Mouse (Mus musculus): Measurements from ENCODE around the gene Rnaseh1. TPM values are rescaled to one million over a fixed set of nuclear protein-coding genes. Genes with fewer than 3 reads are reported as not detected.

Gene Rnaseh1
- polyA plus RNA-seq, 1 experiment = 14.9 TPM

DNA sequence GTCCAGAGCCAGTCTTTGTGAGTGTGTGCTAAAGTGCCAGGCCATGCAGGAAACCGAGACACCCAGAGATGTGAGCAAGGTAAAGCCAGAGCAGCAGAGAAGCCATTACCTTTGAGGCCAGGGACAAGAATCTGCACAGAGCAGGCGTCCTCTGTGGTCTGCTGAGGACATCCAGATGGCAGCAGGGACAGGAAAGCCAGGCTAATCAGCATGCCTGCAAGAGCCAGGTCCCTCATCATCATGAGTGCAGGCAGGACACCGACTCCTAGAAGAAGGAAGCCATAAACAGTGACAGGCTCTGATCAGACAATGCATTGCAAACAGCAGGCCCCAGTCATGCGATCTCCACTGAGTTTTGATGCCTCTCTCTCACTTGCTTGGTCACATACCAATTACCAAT, 32.1 kb upstream of the Rnaseh1 start:
- no peaks in the 10 kb centered on the region for H3K36me3 ChIP-seq (ENCODE audit: control insufficient read depth, insufficient read depth, low read length)
- no peak overlapping the region for H3K4me3 ChIP-seq (ENCODE audit: control insufficient read depth, insufficient read depth, low read length)
- no peak for DNase-seq
- TF ChIP-seq POLR2A (IDR thresholded peaks at IDR 0.05; ENCODE audit: control insufficient read depth, extremely low read depth, insufficient read depth, low read length, poor library complexity) = no peak
- no peak for TF ChIP-seq CTCF (IDR thresholded peaks at IDR 0.05; ENCODE audit: borderline replicate concordance, control insufficient read depth, extremely low read depth, insufficient read depth, low read length, poor library complexity)
- H3K27ac ChIP-seq (ENCODE audit: control insufficient read depth, insufficient read depth, low read length) = no peak overlapping the region
- WGBS = 53% methylated on average over 4 of the region's 4 CpGs
- no peaks in the 10 kb centered on the region for H3K27me3 ChIP-seq (ENCODE audit: control insufficient read depth, insufficient read depth, low read length)
- no peaks in the 10 kb centered on the region; the same call in 1 of the 2 replicates for H3K4me1 ChIP-seq (replicated peaks; ENCODE audit: control insufficient read depth, insufficient read depth, low read length)

DNA sequence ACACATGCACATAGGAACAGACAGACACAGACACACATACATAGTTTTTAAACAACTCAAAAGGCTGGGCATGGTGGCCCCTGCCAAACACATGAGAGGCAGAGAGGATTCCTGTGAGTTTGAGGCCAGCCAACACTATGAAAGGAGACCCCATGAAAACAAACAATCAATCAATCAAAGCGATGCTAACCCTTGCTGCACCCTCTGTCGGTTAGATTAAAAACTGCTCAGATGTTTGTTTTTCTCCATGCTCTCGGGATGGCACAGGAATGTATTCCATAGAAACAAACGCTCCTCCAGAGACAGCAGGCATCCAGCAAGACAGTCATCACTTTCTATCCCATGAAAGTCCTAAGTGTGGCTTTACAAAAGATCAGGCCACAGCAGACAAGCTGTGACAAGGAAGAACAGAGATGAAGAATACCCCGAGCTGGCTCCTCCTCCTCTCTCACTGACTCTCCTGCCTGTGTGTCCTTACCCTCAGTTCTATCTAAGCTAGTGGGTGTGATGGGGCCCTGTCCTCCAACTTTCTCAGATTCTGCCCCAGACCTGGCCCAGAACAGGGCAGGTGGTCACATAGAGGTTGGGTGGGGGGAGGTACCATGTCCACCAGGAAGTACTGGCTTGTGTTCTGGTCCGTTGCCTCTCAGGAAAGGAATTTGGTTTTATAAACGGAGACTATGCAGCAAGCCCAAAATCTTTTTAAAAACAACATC, 27.8 kb upstream of the Rnaseh1 start:
- H3K27me3 ChIP-seq (ENCODE audit: control insufficient read depth, insufficient read depth, low read length) = no peaks in the 10 kb centered on the region
- H3K36me3 ChIP-seq (ENCODE audit: control insufficient read depth, insufficient read depth, low read length) = no peaks in the 10 kb centered on the region
- H3K4me3 ChIP-seq (ENCODE audit: control insufficient read depth, insufficient read depth, low read length) = no peak overlapping the region
- no peak for DNase-seq
- no peak for TF ChIP-seq POLR2A (IDR thresholded peaks at IDR 0.05; ENCODE audit: control insufficient read depth, extremely low read depth, insufficient read depth, low read length, poor library complexity)
- no peak for TF ChIP-seq CTCF (IDR thresholded peaks at IDR 0.05; ENCODE audit: borderline replicate concordance, control insufficient read depth, extremely low read depth, insufficient read depth, low read length, poor library complexity)
- no peak overlapping the region for H3K27ac ChIP-seq (ENCODE audit: control insufficient read depth, insufficient read depth, low read length)
- no peaks in the 10 kb centered on the region for H3K4me1 ChIP-seq (replicated peaks; ENCODE audit: control insufficient read depth, insufficient read depth, low read length)
- 41% methylated on average over 7 of the region's 7 CpGs for WGBS

DNA sequence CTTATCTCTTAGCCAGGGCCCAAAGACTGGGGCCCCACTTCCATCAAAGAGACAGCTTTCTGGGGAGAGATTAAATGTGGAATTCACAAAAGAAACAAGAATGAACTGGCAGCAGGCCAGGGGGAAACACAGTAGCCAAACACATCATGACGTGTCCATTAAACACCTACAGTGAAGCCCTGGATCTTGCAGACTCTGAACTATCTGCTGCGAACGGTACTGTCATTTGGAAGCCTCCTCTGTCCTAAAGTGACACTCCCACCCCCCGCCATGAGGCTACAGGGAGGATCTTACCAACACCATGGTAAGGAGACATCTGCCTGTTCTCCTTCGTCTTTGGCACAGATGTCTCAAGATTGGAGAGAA, 27.3 kb upstream of the Rnaseh1 start:
- no peaks in the 10 kb centered on the region for H3K36me3 ChIP-seq (ENCODE audit: control insufficient read depth, insufficient read depth, low read length)
- no peak overlapping the region for H3K4me3 ChIP-seq (ENCODE audit: control insufficient read depth, insufficient read depth, low read length)
- no peak overlapping the region for H3K27ac ChIP-seq (ENCODE audit: control insufficient read depth, insufficient read depth, low read length)
- H3K27me3 ChIP-seq (ENCODE audit: control insufficient read depth, insufficient read depth, low read length) = no peaks in the 10 kb centered on the region
- WGBS = 82% methylated on average over 5 of the region's 5 CpGs
- no peak for DNase-seq
- TF ChIP-seq CTCF (IDR thresholded peaks at IDR 0.05; ENCODE audit: borderline replicate concordance, control insufficient read depth, extremely low read depth, insufficient read depth, low read length, poor library complexity) (no peak), POLR2A (IDR thresholded peaks at IDR 0.05; ENCODE audit: control insufficient read depth, extremely low read depth, insufficient read depth, low read length, poor library complexity) (no peak)
- no peaks in the 10 kb centered on the region for H3K4me1 ChIP-seq (replicated peaks; ENCODE audit: control insufficient read depth, insufficient read depth, low read length)

DNA sequence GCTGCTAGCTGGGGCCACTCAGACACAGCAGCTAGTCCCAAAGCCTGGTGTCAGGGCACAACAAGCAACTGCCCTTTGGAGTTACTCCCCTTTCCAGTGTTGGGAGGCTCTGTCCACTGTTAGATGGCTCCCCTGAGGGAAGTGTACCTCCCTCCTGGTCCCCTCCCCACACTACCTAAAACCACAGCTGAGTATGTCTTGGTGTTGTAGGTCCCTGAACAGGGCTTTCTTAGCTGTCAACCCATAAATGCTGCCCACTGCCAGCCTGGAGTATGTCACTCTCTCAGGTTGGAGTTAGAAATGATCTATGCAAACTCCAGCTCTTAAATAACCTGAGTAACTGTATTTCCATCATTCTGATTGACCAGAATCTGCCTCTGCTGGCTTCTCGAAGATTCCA, 26.8 kb upstream of the Rnaseh1 start:
- 90% methylated on average over 1 of the region's 1 CpGs for WGBS
- TF ChIP-seq POLR2A (IDR thresholded peaks at IDR 0.05; ENCODE audit: control insufficient read depth, extremely low read depth, insufficient read depth, low read length, poor library complexity) (no peak), CTCF (IDR thresholded peaks at IDR 0.05; ENCODE audit: borderline replicate concordance, control insufficient read depth, extremely low read depth, insufficient read depth, low read length, poor library complexity) (no peak)
- DNase-seq = no peak
- no peaks in the 10 kb centered on the region for H3K36me3 ChIP-seq (ENCODE audit: control insufficient read depth, insufficient read depth, low read length)
- no peaks in the 10 kb centered on the region for H3K4me1 ChIP-seq (replicated peaks; ENCODE audit: control insufficient read depth, insufficient read depth, low read length)
- no peaks in the 10 kb centered on the region for H3K27me3 ChIP-seq (ENCODE audit: control insufficient read depth, insufficient read depth, low read length)
- no peak overlapping the region for H3K27ac ChIP-seq (ENCODE audit: control insufficient read depth, insufficient read depth, low read length)
- H3K4me3 ChIP-seq (ENCODE audit: control insufficient read depth, insufficient read depth, low read length) = no peak overlapping the region

- H3K27me3 ChIP-seq (ENCODE audit: control insufficient read depth, insufficient read depth, low read length) = no peaks in the 10 kb centered on the region
- H3K4me1 ChIP-seq (replicated peaks; ENCODE audit: control insufficient read depth, insufficient read depth, low read length) = no peaks in the 10 kb centered on the region
- TF ChIP-seq POLR2A (IDR thresholded peaks at IDR 0.05; ENCODE audit: control insufficient read depth, extremely low read depth, insufficient read depth, low read length, poor library complexity) (no peak), CTCF (IDR thresholded peaks at IDR 0.05; ENCODE audit: borderline replicate concordance, control insufficient read depth, extremely low read depth, insufficient read depth, low read length, poor library complexity) (no peak)
- no peaks in the 10 kb centered on the region; the same call in 1 of the 2 replicates for H3K36me3 ChIP-seq (ENCODE audit: control insufficient read depth, insufficient read depth, low read length)
- no peak for DNase-seq
- H3K27ac ChIP-seq (ENCODE audit: control insufficient read depth, insufficient read depth, low read length) = no peak within 1 kb of the TSS
- 57% methylated on average over 5 of the region's 5 CpGs for WGBS
- no peak within 1 kb of the TSS for H3K4me3 ChIP-seq (ENCODE audit: control insufficient read depth, insufficient read depth, low read length)
Measured at GRCm38 (mm10) chr12:28623195-28623594, 26.2 kb upstream of the Rnaseh1 start, which contains the start of gene Colec11. Colec11 (minus strand) TSS chr12:28623377.

DNA sequence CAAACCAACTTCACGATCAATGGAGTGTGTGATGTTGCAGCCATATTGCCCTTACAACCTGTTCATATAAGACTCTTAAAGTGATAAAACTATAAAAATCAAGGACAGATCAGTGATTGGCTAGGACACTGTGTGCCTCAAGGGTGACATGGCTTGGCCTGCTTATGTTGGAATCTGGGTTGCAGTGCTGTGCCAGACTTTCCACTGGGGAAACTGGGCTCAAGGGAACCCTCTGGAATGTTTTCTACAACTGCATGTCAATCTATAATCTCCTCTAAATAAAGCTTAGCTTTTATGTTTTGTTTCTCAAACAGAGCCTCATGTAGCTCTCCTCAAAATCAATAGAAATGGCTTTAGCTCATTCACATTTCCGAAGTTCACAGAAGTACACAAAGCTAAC, 25.2 kb upstream of the Rnaseh1 start:
- WGBS = 95% methylated on average over 2 of the region's 2 CpGs
- no peak overlapping the region for H3K27ac ChIP-seq (ENCODE audit: control insufficient read depth, insufficient read depth, low read length)

More for the DNA sequence above, 25.2 kb upstream of the Rnaseh1 start:
- Histone ChIP-seq H3K27me3 (ENCODE audit: control insufficient read depth, insufficient read depth, low read length) (no peaks in the 10 kb centered on the region), H3K4me3 (ENCODE audit: control insufficient read depth, insufficient read depth, low read length) (no peak overlapping the region), H3K4me1 (replicated peaks; ENCODE audit: control insufficient read depth, insufficient read depth, low read length) (no peaks in the 10 kb centered on the region), H3K36me3 (ENCODE audit: control insufficient read depth, insufficient read depth, low read length) (peaks cover 9% of the 10 kb centered on the region)
- no peak for DNase-seq
- TF ChIP-seq POLR2A (IDR thresholded peaks at IDR 0.05; ENCODE audit: control insufficient read depth, extremely low read depth, insufficient read depth, low read length, poor library complexity) (no peak), CTCF (IDR thresholded peaks at IDR 0.05; ENCODE audit: borderline replicate concordance, control insufficient read depth, extremely low read depth, insufficient read depth, low read length, poor library complexity) (no peak)
